Comparison of ENCODE assay signal across 30 mouse cellular contexts in genomic region chr19:17130544-17130943, GRCm38 (mm10).
"Had no signal": no experiment of that assay in that cellular context is flagged by ENCODE, and none has a peak within 500 bp of the region (broad histone marks: within the 10 kb centered on the region; RNA-seq: fewer than 3 reads in every experiment).

No protein-coding gene starts in this region.

- H3K4me2 ChIP-seq: heart, embryonic 11.5 days; heart, embryonic 12.5 days; heart, embryonic 13.5 days; heart, embryonic 15.5 days; hindbrain, embryonic 12.5 days; hindbrain, embryonic 13.5 days; hindbrain, embryonic 14.5 days; hindbrain, embryonic 15.5 days; intestine, embryonic 15.5 days; kidney, embryonic 15.5 days had no signal

- H3K4me1 ChIP-seq: heart, embryonic 10.5 days; heart, embryonic 12.5 days; heart, embryonic 13.5 days; heart, embryonic 15.5 days; hindbrain, embryonic 10.5 days; hindbrain, embryonic 12.5 days; hindbrain, embryonic 13.5 days; hindbrain, embryonic 15.5 days; intestine, embryonic 15.5 days; kidney, embryonic 15.5 days had no signal

- H3K4me3 ChIP-seq: heart, embryonic 10.5 days; heart, embryonic 12.5 days; heart, embryonic 13.5 days; heart, embryonic 15.5 days; hindbrain, embryonic 10.5 days; hindbrain, embryonic 12.5 days; hindbrain, embryonic 13.5 days; hindbrain, embryonic 15.5 days; intestine, embryonic 15.5 days; kidney, embryonic 15.5 days; layer of hippocampus, adult 2 months; left cerebral cortex, adult 2 months had no signal

- H3K27ac ChIP-seq: heart, embryonic 10.5 days; heart, embryonic 13.5 days; heart, embryonic 15.5 days; hindbrain, embryonic 10.5 days; hindbrain, embryonic 12.5 days; hindbrain, embryonic 13.5 days; hindbrain, embryonic 14.5 days; hindbrain, embryonic 15.5 days; hindbrain, postnatal 0 days; intestine, embryonic 15.5 days; kidney, embryonic 15.5 days; kidney, postnatal 0 days; layer of hippocampus, adult 2 months; left cerebral cortex, adult 2 months had no signal

- H3K27me3 ChIP-seq: heart, embryonic 12.5 days; heart, embryonic 13.5 days; heart, embryonic 15.5 days; hindbrain, embryonic 12.5 days; hindbrain, embryonic 13.5 days; hindbrain, embryonic 15.5 days; intestine, embryonic 15.5 days had no signal

- H3K9ac ChIP-seq: heart, embryonic 12.5 days; heart, embryonic 13.5 days; heart, embryonic 15.5 days; hindbrain, embryonic 12.5 days; hindbrain, embryonic 13.5 days; hindbrain, embryonic 14.5 days; hindbrain, embryonic 15.5 days; intestine, embryonic 15.5 days; kidney, embryonic 15.5 days had no signal

- H3K9me3 ChIP-seq: heart, embryonic 10.5 days; heart, embryonic 12.5 days; heart, embryonic 13.5 days; heart, embryonic 15.5 days; hindbrain, embryonic 10.5 days; hindbrain, embryonic 12.5 days; hindbrain, embryonic 13.5 days; hindbrain, embryonic 15.5 days; intestine, embryonic 15.5 days; kidney, embryonic 15.5 days had no signal

- H3K36me3 ChIP-seq: heart, embryonic 10.5 days; heart, embryonic 12.5 days; heart, embryonic 13.5 days; heart, embryonic 15.5 days; hindbrain, embryonic 10.5 days; hindbrain, embryonic 12.5 days; hindbrain, embryonic 13.5 days; hindbrain, embryonic 15.5 days; intestine, embryonic 15.5 days; kidney, embryonic 15.5 days had no signal

- DNase-seq: heart, postnatal 10 days; heart, postnatal 36 days; kidney, adult 11 months; kidney, adult 18-20 months; kidney, adult 2 months; kidney, adult 8-10 months; kidney, adult 9 months; kidney, postnatal 10 days; kidney, postnatal 14 days; kidney, postnatal 25 days; kidney, postnatal 36 days; kidney, postnatal 4 days; layer of hippocampus, adult 9-11 months; layer of hippocampus, postnatal 36 days had no signal
